Mouse (Mus musculus): ENCODE data around the gene Gm20532. TPM values are rescaled to one million over a fixed set of nuclear protein-coding genes. Genes with fewer than 3 reads are reported as not detected.

Gene Gm20532
- polyA plus RNA-seq, 1 experiment, result not detected

- H3K27me3 ChIP-seq (ENCODE audit: control insufficient read depth), result no peaks in the 10 kb centered on the region
- H3K9me3 ChIP-seq (ENCODE audit: control insufficient read depth, low read length), result no peaks in the 10 kb centered on the region
- H3K4me3 ChIP-seq (replicated peaks), result no peak overlapping the region
- TF ChIP-seq GATA1 (IDR thresholded peaks at IDR 0.05; ENCODE audit: low read length), result no peak
- TF ChIP-seq TAL1 (IDR thresholded peaks at IDR 0.05; ENCODE audit: low read length), result no peak
- peaks cover 36% of the 10 kb centered on the region for H3K36me3 ChIP-seq (ENCODE audit: control insufficient read depth)
- H3K4me1 ChIP-seq (ENCODE audit: control insufficient read depth), result peaks cover 29% of the 10 kb centered on the region
Measured at GRCm38 (mm10) chr2:26590962-26591361, 4.5 kb downstream of the Gm20532 start.

DNA sequence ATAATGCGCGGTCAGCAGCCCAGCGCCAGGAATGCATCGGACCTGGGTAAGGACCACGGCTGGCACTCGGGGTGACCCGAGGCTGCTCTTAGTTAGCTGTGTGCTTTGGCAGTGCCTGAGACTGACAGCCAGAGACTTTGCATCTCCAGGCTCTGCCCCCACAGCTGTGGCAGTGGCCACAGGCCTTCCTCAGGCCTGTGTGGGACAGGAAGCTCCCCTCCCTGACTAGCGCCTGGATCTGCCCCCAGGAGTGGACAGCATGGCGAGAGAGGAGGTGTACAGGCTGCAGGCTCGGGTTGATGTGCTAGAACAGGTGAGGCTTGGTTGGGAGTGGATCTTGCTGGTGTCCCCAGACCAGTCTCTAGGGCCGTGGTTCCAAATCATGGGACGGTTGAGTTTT is 5.0 kb downstream of the Gm20532 start:
- Histone ChIP-seq H3K27me3 (ENCODE audit: control insufficient read depth) (no peaks in the 10 kb centered on the region), H3K9me3 (ENCODE audit: control insufficient read depth, low read length) (no peaks in the 10 kb centered on the region), H3K4me3 (replicated peaks) (no peak overlapping the region), H3K4me1 (ENCODE audit: control insufficient read depth) (peaks cover 25% of the 10 kb centered on the region), H3K36me3 (ENCODE audit: control insufficient read depth) (peaks cover 36% of the 10 kb centered on the region)
- TF ChIP-seq TAL1 (IDR thresholded peaks at IDR 0.05; ENCODE audit: low read length) (no peak), GATA1 (IDR thresholded peaks at IDR 0.05; ENCODE audit: low read length) (no peak)

- H3K9me3 ChIP-seq (ENCODE audit: control insufficient read depth, low read length), result no peaks in the 10 kb centered on the region
- H3K27me3 ChIP-seq (ENCODE audit: control insufficient read depth), result no peaks in the 10 kb centered on the region
- TF ChIP-seq TAL1 (IDR thresholded peaks at IDR 0.05; ENCODE audit: low read length) (no peak), GATA1 (IDR thresholded peaks at IDR 0.05; ENCODE audit: low read length) (no peak)
- H3K4me3 ChIP-seq (replicated peaks), result no peak overlapping the region
- H3K36me3 ChIP-seq (ENCODE audit: control insufficient read depth), result peaks cover 36% of the 10 kb centered on the region
- peaks cover 5% of the 10 kb centered on the region; the same call in 1 of the 2 replicates for H3K4me1 ChIP-seq (ENCODE audit: control insufficient read depth)
Measured at GRCm38 (mm10) chr2:26593211-26594021, 7.0 kb downstream of the Gm20532 start.

DNA sequence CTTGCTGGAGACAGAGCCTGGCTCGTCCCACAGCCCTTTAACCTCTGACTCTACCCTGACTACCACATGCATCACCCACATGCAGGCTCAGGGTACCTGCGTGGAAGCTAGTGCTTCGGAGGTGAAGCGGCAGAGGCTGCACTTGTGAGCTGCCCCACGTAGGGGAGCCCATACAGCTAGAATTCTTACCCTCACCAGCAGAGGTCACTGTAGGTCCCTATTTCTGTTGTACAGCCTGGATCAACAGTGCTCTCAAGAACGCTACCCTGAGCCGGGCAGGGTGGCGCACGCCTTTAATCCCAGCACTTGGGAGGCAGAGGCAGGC is 7.5 kb downstream of the Gm20532 start:
- Histone ChIP-seq H3K4me1 (ENCODE audit: control insufficient read depth) (peaks cover 3% of the 10 kb centered on the region; the same call in 1 of the 2 replicates), H3K36me3 (ENCODE audit: control insufficient read depth) (peaks cover 36% of the 10 kb centered on the region), H3K27me3 (ENCODE audit: control insufficient read depth) (no peaks in the 10 kb centered on the region), H3K4me3 (replicated peaks) (no peak overlapping the region), H3K9me3 (ENCODE audit: control insufficient read depth, low read length) (no peaks in the 10 kb centered on the region)
- TF ChIP-seq GATA1 (IDR thresholded peaks at IDR 0.05; ENCODE audit: low read length), result no peak
- TF ChIP-seq TAL1 (IDR thresholded peaks at IDR 0.05; ENCODE audit: low read length), result no peak

- peaks cover 36% of the 10 kb centered on the region for H3K36me3 ChIP-seq (ENCODE audit: control insufficient read depth)
- peaks cover 3% of the 10 kb centered on the region; the same call in 1 of the 2 replicates for H3K4me1 ChIP-seq (ENCODE audit: control insufficient read depth)
Measured at GRCm38 (mm10) chr2:26594461-26594933, 8.1 kb downstream of the Gm20532 start.

GRCm38 (mm10) chr2:26594934-26595724 is 8.7 kb downstream of the Gm20532 start:
- TF ChIP-seq GATA1 (IDR thresholded peaks at IDR 0.05; ENCODE audit: low read length), result no peak
- TF ChIP-seq TAL1 (IDR thresholded peaks at IDR 0.05; ENCODE audit: low read length), result no peak
- no peaks in the 10 kb centered on the region for H3K27me3 ChIP-seq (ENCODE audit: control insufficient read depth)
- peaks cover 36% of the 10 kb centered on the region for H3K36me3 ChIP-seq (ENCODE audit: control insufficient read depth)
- H3K4me1 ChIP-seq (ENCODE audit: control insufficient read depth), result peaks cover 3% of the 10 kb centered on the region; the same call in 1 of the 2 replicates
- H3K9me3 ChIP-seq (ENCODE audit: control insufficient read depth, low read length), result no peaks in the 10 kb centered on the region
- no peak overlapping the region for H3K4me3 ChIP-seq (replicated peaks)

More at GRCm38 (mm10) chr2:26594461-26594933, 8.1 kb downstream of the Gm20532 start:
- H3K9me3 ChIP-seq (ENCODE audit: control insufficient read depth, low read length), result no peaks in the 10 kb centered on the region
- no peak for TF ChIP-seq TAL1 (IDR thresholded peaks at IDR 0.05; ENCODE audit: low read length)
- no peak for TF ChIP-seq GATA1 (IDR thresholded peaks at IDR 0.05; ENCODE audit: low read length)
- no peak overlapping the region for H3K4me3 ChIP-seq (replicated peaks)
- H3K27me3 ChIP-seq (ENCODE audit: control insufficient read depth), result no peaks in the 10 kb centered on the region

- H3K4me3 ChIP-seq (replicated peaks), result no peak overlapping the region
- H3K4me1 ChIP-seq (ENCODE audit: control insufficient read depth), result peaks cover 3% of the 10 kb centered on the region; the same call in 1 of the 2 replicates
- H3K27me3 ChIP-seq (ENCODE audit: control insufficient read depth), result no peaks in the 10 kb centered on the region
- no peak for TF ChIP-seq TAL1 (IDR thresholded peaks at IDR 0.05; ENCODE audit: low read length)
- no peak for TF ChIP-seq GATA1 (IDR thresholded peaks at IDR 0.05; ENCODE audit: low read length)
- peaks cover 30% of the 10 kb centered on the region for H3K36me3 ChIP-seq (ENCODE audit: control insufficient read depth)
- no peaks in the 10 kb centered on the region for H3K9me3 ChIP-seq (ENCODE audit: control insufficient read depth, low read length)
Measured at GRCm38 (mm10) chr2:26595725-26596435, 9.4 kb downstream of the Gm20532 start.

GRCm38 (mm10) chr2:26596898-26597297 is 10.5 kb downstream of the Gm20532 start:
- no peaks in the 10 kb centered on the region for H3K9me3 ChIP-seq (ENCODE audit: control insufficient read depth, low read length)
- H3K4me1 ChIP-seq (ENCODE audit: control insufficient read depth), result peaks cover 3% of the 10 kb centered on the region; the same call in 1 of the 2 replicates
- H3K4me3 ChIP-seq (replicated peaks), result no peak overlapping the region
- H3K27me3 ChIP-seq (ENCODE audit: control insufficient read depth), result no peaks in the 10 kb centered on the region
- peaks cover 22% of the 10 kb centered on the region for H3K36me3 ChIP-seq (ENCODE audit: control insufficient read depth)
- no peak for TF ChIP-seq GATA1 (IDR thresholded peaks at IDR 0.05; ENCODE audit: low read length)
- TF ChIP-seq TAL1 (IDR thresholded peaks at IDR 0.05; ENCODE audit: low read length), result no peak
